Mouse (Mus musculus) layer of hippocampus, postnatal 25 days (tissue): ENCODE data around the gene Dach1. TPM values are rescaled to one million over a fixed set of nuclear protein-coding genes. Genes with fewer than 3 reads are reported as not detected.

Experiments
- DNase-seq, 2 experiments: peaks; one replicate each; pipeline ENCODE4 v3.0.0; 2022; ENCODE audit warnings: mixed read lengths in 2 of 2, low spot score in 1 of 2; ENCODE audit errors: extremely low spot score in 1 of 2
- total RNA-seq, 2 experiments: library from RNA; stranded (reverse); gene quantifications; 2 replicates each; pipeline ENCODE4 v1.2.3; 2021

Gene Dach1
- total RNA-seq, 2 experiments from 2014 or later = 3.6 to 4.9 TPM

- no peak for DNase-seq
Measured at GRCm38 (mm10) chr14:98113106-98113505, 56.5 kb downstream of the Dach1 start.

GRCm38 (mm10) chr14:98109929-98110328 is 59.6 kb downstream of the Dach1 start:
- DNase-seq = no peak

DNA sequence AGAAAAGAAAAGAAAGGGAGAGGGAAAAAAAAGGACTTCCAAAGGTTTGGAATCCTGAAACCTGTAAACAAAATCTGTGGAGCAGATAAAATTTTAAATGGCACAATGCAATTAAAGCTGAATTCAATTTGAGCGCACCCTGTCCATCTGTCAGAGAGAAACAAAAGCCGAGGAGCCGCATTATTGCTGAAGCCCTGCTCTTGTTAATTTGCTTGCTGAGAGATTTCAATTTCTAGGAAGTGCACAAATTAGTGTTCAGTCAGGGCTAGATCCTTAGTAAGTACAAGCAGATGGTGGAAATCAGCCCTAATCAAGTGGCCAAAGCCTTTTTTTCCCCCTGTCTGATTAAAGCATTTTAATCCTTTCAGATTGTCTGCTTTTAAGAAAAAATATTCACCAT is 60.8 kb downstream of the Dach1 start:
- DNase-seq = peak in 1 of 2 experiments; percentile 6

GRCm38 (mm10) chr14:98106208-98106607 is 63.4 kb downstream of the Dach1 start:
- no peak for DNase-seq

GRCm38 (mm10) chr14:98104314-98104955 is 65.1 kb downstream of the Dach1 start:
- no peak for DNase-seq

GRCm38 (mm10) chr14:98095229-98095628 is 74.3 kb downstream of the Dach1 start:
- no peak for DNase-seq

DNA sequence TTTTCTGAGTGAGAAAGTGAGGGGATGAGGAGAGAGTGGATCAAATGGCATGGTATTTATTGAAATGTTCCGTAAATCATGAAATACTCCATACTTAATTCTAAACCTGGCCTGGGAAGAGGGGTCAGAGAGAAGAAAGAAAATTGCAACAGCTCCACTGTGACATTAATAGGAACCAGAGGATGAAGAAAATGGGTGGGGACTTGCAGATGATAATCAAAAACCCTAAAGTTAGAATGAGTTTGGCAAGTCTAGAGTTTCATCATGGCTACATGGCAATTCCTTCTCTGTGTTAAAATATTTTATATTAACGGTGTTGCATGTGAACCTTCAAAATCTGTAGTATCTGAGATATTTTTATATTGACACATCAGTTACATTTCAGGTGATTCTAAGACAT is 80.3 kb downstream of the Dach1 start:
- DNase-seq = no peak

- no peak for DNase-seq
Measured at GRCm38 (mm10) chr14:98087355-98087754, 82.2 kb downstream of the Dach1 start.

DNA sequence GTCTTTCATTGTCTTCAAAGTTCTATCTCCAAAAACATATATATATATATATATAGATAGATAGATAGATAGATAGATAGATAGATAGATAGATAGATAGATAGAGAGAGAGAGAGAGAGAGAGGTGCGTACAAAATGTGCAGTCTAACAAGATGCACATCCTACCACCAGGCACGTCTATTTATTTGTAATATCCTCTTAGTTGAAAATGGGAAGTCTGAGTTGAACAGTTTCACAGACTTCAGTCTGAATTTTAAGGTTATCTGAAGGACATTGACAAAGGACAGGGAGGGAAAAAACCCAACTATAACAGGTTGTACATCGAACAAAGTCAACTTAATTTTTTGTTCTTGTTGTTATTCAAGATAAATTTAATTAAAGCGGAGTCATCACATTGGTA is 82.8 kb downstream of the Dach1 start:
- DNase-seq = no peak

DNA sequence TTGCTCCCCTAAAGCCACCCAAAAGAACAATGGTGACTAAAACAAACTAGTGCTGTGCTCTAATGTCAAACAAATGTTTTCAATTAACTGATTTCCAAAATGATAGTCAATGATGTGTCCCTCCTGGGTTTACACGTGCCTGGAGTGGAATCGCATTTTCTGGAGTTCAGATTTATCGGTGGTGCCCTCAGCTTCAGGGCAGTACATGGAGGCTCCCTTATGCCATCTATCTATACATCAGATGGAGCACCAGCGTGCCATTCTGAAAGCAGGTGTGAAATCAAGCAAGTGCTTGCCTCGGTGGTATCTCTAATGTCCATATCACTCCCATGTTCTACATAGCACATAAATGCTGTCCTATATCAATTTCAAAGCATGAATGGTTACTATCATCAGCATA is 84.4 kb downstream of the Dach1 start:
- DNase-seq = no peak

DNA sequence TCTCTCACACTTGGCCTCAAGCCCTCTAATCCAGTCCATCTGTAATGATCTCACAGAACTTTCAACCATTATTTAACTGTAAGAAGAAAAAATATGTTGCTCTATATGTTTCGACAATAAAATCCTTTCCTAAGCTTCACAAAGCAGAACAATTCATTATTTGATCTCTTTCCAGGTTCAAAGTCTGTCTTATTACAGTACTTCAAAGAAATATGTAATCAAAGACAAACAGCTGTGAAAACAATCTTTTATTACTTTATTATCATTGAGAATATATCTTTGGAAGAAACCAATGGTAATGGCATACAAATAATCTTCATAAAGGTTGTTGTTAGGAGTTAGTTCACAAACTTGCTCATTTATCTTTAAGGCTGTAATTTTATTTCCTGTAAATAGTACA is 84.8 kb downstream of the Dach1 start:
- DNase-seq = no peak

- no peak for DNase-seq
Measured at GRCm38 (mm10) chr14:98083419-98083818, 86.1 kb downstream of the Dach1 start.

- no peak for DNase-seq
Measured at GRCm38 (mm10) chr14:98080014-98080413, 89.6 kb downstream of the Dach1 start.

DNA sequence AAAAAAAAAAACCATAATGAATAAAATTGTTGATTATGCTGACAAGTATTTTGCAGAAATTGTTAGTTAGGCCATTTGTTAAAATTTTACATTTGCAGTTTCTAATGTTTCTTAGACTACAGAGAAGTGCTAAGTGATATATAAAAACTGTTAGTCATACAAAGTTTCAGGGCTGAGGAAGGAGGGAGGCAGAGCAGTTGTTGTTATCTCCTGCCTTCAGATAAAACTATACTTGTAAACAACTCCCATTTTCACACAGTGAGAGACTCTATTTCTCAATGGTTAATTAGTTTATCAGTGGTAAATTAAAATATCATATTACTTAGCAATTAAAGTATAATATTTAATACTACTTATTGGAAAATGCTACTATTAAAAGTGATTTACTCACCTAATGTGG is 91.6 kb downstream of the Dach1 start:
- no peak for DNase-seq

DNA sequence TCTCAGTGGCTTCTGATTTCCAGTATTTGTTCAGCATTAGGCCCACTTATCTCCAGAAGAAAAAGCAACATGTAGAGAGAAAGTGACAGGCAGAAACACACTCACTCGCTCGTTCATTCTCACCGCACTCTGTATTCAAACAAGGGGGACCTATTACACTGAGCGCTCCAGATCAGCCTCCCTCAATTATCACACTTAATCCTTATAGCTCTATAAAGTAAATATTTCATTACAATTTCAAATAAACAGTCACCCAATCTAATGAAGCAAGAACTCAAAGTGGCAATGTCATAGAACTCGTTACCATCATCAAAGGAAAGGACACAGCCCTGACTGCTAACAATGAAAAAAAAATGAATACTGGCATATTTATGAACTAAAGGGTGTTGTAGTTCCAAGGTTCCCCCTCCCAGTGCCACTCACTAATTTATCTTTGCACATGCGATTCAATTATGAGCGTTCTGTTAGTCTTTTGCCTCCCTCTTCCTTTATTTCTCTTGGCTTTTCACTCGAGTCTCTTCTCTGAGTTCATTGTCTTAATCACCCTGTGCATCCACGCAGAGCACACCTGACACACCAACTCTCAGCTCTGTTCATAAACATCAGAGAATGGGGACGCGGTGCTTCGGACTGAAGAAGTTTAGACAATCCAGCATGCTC is 96.0 kb downstream of the Dach1 start:
- DNase-seq = no peak

GRCm38 (mm10) chr14:98072647-98073420 is 96.7 kb downstream of the Dach1 start:
- DNase-seq = no peak

DNA sequence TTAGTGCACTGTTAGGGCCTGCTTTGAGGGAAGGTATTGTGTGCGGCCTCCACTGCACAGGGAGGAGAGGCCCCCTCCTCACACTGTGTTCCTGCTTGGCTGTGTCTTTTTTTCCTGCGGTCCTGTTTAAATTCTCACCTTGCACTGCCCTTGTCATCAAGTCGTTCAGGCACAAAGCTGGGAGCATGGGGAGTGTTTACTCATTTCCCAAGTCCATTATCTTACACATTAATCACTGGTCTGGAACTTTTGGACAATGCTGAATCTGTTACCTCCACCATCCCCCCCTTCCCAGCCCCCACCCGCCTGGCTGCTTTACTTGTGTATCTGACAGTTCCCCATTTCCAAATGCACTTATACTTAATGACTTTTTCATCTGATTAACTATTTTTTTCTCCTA is 97.7 kb downstream of the Dach1 start:
- DNase-seq = no peak

DNA sequence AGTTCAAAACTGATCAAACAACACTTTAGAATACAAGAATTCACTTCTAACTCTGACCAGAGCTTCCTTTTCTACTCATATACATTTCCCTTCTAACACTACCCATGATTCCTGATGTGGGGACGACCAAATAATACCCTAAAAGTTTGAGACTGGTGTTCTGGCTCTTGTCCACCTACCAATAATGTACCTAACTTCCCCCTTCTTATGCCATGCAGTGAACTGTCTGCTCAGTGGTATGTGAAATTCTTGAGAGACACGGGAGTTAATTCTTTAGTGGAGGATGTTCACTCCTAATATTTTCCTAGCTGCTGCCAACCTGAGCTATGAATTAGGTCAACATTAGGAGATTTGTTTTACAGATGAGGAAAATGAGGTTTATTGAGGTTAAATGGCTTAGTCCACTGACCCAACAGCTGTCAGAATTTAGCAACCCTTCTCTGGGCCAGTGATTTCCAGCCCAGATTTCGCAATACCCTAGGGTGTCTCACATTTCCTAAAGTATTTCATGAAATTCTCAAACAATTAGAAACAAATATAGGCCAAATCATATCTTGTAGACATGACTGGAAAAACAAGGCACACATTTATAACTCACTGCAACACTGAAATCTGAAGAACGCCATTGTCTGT is 102.2 kb downstream of the Dach1 start:
- DNase-seq = no peak

- DNase-seq = no peak
Measured at GRCm38 (mm10) chr14:98064190-98064589, 105.4 kb downstream of the Dach1 start.

- DNase-seq = no peak
Measured at GRCm38 (mm10) chr14:98049329-98049728, 120.2 kb downstream of the Dach1 start.

GRCm38 (mm10) chr14:98048403-98048802 is 121.2 kb downstream of the Dach1 start:
- DNase-seq = no peak
